Mouse (Mus musculus) Muller cell, postnatal 12 days (primary cell): ENCODE results near the gene Hsd17b2.
A peak's percentile ranks its signal among the peaks of the same experiment; 100 is the strongest.

ENCODE experiments used
- DNase-seq: peaks from one replicate; pipeline ENCODE4 v3.0.0-alpha.2; 2015; ENCODE audit errors: inconsistent ontology term

Hsd17b2 gene

DNA sequence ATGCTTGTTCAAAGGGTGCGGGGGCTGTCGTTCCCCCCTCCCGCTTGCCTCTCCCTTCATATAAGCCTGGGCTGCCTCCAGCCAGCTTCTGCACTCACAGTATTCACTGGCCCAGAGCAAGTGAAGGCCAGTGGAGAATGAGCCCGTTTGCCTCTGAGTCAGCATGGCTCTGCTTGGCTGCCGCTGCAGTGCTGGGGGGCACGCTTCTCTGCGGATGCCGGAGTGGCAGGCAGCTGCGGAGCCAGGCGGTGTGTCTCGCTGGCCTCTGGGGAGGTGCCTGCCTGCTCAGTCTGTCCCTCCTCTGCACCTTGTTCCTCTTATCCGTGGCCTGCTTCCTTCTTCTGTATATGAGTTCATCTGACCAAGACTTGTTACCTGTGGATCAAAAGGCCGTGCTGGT lies at the start of gene Hsd17b2:
Gene Hsd17b2 (plus strand): TSS at position 46 of the 400 bp plus-strand sequence.
- DNase-seq: peak; percentile 73

DNA sequence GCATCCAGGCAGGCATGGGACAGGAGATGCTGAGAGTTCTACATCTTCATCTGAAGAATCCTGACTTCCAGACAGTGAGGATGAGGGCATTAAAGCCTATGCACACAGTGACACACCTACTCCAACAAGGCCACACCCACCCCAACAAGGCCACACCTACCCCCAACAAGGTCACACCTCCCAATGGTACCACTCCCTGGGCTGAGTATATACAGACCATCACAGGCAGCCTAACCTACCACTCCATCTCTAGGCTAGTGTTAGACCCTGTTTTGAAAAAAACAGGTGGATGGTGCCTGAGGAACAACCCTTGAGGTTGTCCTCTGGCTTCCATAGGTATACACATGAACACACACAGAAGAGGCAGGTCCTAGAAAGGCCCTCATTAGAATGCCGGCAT lies 49.4 kb upstream of the Hsd17b2 start:
- DNase-seq: no peak

DNA sequence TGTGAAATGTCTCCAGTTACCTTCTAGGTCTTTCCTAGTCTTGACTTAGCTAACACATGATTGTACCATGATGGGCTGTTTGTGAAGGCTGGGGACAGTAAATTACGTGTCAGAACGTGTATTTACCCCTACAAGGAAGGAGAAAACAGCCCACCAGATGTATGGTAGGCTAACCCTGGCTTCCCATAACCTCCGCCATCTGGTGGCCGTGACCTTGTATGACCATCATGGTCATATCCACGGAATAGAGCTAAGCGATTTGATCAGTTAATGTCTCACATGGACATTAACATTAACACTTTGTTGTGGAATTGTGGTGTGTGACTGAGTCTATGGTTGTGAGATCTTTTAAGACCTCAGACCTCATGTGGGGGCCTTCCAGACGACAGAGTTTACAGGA lies 42.7 kb upstream of the Hsd17b2 start:
- no peak for DNase-seq

DNA sequence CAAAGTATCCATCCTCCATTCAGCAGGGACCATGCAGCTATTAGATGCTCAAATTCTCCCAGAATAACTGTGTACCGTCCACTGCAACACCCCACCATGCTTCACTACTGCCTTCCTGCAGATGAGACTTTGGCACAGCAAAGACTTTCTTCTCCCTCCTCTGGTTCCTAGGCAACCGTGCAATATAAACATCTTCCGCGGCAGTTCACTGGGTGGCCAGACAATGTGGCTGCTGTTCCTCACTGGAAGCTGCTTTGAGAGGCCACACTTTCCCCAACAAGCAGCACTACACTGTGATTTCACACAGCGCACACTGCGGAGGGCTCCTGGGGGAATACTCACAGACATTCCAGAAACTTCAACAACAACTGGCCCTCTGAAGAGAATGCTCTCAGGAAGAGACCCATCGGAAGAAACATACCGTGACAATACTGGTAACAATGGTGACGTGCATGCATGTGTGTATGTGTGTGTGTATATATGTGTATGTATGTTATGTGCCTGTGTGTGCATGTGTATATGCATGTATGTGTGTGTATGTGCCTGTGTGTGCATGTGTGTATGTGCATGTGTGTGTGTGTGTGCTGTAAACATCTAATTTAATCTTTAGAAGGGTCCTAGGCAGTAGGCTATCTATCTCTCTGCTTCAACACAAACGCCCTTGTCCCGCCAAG lies 41.2 kb upstream of the Hsd17b2 start:
- peak; percentile 58 for DNase-seq

DNA sequence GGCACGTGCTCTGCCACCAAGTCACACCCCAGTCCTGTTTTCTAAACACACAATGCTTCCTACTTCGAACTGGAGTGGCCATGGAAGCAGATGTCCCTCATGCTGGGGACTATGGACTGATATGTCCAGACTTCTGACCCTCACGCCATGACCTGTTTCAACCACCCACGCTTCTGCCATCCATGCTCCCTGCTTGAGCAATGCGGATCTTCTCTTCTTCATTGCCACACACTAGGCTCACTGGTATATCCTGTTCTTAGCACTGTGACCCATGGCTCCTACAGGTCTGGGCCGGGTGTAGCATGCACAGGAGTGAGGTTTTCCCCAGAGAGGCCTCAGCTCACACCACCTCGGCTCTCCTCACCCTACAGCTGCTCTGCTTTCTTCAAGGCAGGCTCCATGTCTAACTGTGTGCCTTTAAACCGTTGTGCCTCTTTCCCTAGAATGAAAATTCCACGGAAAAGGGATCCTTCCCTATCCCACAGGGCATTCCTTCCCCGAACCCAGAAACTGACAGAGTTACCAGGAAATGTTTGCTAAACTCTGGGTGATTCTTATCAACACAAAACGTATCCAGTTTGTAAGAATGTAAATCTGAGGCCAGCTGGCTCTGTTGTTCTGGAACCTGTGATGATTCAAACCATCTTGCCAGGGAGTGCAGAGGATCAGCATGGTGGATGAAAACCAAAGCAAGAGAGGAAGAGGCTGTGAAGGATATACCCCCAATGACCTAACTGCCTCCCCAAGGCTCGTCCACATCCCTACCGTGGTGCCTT lies 34.2 kb upstream of the Hsd17b2 start:
- no peak for DNase-seq

DNA sequence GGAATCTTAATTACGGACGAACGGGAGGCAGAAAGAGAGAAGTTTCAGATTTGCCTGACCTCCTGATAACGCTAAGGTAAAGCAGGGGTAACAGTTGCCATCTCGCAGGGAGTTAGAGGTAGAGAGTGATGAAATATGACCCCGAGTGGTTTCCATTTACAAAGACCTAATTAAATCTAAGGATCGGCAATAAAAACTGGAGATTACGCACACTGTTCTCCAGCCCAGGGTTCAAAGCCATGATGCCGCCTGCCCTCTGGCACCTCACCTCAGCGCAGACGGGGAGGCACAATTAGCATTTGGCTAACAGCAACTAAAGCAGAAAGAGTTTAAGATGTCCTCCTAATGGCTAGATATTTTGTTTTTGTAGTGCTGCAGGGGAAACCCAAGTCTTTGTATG lies 31.2 kb upstream of the Hsd17b2 start:
- no peak for DNase-seq

DNA sequence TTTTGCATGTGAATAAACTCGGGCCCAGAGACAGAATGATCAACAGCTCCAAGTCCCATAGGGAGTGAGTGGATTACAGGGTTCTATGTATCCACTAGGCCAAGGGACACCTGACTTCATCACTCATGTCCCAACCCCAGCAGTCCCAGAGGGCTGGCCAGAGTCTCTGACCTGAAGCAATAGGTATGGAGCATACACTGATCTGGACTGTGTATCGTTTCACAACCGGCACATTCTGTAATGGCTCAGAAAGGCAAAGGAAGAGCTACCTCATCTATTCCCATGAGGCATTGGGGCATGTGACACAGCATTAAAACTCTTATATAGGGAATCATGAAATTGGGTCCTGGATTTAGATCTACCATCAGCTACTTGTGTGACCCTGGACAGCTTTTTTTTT lies 29.1 kb upstream of the Hsd17b2 start:
- DNase-seq: no peak

DNA sequence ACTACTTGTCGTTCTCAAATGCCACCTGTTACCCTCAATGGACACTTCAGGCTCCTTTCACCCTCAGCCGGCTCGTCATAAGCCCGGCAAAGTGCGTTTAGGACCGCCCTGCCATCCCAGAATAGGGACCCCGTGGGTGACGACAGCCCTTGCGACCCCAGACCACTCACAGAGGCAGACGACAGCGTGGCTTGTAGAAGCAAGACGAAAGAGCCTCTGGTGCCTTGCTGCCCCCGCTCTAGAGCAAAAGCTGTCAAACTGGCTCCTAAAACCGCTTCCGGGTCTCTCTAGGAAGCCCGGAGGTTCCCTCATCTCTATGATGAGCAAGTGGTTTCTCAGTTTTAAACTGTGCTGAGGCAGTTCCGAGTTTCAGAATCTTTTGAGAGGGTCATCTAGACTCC lies 28.3 kb upstream of the Hsd17b2 start, which contains the start of gene Sdr42e1:
Gene Sdr42e1 (minus strand): TSS at position 260 of the 401 bp plus-strand sequence.
- peak; percentile 73 for DNase-seq

DNA sequence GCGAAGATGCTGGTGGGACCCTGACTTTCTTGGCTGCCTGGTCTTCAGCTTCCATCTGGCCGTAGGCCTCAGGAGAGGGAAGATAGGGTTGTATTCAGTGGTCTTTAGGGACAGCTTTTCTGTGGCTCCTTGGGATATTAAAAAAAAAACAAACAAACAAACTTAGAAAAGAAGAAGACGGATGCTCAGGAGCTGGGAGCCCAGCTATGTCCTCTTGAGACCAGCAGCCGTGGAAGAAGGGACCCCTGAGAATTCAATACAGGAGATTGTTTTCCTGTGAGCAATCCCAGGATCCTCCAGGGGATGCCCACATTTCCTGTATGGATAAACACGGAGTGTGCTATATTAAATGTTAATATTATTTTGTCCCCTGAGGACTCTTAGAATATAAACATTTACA lies 26.5 kb upstream of the Hsd17b2 start:
- no peak for DNase-seq

DNA sequence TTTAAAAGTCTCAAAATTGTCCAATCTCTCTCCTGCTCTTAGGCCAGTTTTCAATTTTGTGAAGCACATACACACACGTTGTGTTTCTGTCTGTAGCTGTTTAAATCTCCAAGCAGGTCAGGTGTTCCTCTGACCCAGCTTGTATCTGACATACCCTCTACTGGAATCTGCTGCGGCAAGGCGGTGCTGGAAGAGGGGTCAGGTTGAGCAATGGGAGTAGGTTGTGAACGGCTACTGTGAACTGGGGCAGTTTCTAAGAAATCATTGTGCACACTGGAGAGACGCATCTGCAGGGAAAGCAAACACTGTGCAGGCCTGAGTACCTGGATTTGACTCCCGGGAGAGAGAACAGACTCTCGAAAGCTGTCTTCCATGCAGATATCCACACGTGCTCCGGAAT lies 25.2 kb upstream of the Hsd17b2 start:
- peak; percentile 50 for DNase-seq

DNA sequence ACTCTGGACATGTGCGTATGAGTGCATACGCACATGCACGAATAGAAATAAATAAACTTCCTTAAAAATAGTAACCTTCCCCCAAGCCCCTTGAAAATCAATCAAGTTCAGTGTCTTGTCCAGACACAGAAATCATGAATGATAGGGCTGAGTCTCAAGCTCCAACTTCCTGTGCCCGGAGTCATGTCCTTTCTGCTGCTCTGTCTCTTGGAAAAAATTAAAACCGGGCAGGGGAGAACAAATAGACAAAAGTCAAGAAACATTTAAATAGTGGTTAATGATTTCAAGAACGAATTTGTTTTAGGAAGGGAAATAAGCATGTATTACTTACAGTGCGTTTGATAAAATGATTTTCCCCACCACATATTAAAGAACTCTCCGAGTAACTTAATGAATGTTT lies 24.7 kb upstream of the Hsd17b2 start:
- DNase-seq: no peak

DNA sequence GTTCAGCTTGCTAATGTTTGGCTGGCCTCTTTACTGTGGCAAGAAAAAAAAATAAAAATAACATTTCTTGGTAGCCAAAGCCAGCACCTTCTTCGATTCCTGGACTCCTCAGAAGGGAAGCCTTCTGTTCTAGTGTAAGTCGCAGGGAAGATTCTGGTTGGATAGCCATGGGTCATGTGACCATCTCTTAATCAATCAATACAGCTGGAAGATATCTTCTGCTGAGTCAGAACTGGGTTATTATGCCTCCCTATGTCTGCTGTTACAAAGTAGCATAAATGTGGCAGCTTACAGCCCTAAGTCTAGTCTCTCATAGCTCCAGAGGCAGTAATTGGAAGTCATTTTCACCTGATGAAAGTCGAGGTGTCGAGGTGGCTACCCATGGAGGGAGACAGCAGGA lies 23.1 kb upstream of the Hsd17b2 start:
- DNase-seq: no peak

DNA sequence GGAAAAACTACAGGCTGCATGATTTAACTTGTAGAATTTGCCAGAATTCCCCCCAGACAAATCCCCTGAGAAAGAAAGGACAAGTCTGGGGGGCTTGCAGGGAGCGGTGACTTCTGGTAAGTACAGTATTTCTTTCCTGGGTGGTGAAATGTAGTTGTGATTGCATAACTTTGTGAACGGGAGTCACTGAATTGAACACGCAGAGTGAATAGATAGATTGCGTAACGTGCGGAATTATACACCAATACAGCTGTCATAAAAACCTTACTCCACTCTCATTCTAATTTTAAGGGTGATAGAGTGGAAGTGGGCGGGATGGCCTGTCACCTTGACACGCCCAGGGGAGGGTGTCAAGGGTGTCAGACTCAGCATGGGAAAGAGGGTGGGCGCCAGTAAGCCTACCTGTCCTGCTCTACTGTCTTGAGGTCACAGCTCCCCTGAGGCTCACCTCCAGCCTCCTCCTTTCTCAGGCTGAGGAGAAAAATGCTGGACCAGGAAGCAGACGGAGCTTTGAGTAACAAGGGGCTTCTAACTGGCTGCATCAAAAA lies 17.7 kb upstream of the Hsd17b2 start:
- no peak for DNase-seq

DNA sequence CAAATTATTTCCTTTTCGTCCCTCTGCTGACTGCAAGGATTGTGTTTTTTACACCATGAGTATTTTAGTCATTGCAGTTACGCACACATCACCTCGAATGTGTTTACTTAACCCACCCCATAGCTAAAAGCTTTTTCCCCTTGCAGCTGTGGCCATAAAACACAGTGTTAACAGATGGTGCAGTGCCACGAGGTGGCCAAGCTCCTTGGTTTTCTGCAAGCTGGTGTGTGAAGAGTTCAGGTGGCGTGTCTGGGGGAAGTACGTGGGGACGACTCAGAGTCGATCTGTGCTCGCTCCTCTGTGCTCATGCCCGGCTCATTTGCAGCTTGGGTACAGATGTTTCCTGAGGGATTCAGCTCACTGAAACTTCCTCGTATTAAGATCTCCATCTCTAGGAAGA lies 17.2 kb upstream of the Hsd17b2 start:
- no peak for DNase-seq

DNA sequence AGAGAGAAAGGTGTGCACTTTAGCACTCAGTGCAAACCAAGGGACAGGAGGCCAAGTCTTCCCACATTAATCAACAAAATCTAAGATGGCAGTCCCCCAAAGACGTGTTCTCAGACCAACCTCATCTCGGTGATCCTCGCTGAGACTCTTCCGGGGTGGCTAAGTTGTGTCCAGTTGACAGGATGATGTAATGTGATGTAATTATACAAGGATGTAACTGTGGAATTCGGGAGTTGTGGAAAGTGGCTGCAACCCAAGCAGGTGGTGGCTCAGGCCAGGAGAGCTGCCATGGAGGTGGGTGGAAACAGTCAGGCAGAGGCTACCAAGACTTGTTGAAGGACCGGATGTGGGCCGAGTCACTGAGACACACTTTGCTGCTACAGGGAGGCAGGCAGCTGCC lies 13.8 kb upstream of the Hsd17b2 start:
- DNase-seq: no peak

DNA sequence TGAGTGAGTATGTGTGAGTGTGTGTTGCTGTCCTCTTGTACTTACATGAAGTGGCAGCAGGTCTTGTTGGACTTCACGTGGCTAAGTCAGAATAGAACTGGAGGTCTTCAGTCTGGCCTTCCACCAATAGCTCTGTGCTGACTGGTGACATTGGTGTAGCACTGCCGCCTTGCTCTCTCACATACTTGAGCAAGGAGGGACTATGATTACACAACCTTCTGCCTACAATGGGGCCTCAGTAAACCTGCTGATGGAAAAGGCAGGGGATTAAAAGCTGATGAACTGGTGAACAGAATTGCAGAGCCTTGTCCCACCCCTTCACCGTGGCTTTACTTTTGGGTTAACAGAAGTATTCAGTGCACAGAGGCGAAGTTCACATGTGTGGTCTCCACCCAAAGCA lies 9.6 kb upstream of the Hsd17b2 start:
- no peak for DNase-seq

DNA sequence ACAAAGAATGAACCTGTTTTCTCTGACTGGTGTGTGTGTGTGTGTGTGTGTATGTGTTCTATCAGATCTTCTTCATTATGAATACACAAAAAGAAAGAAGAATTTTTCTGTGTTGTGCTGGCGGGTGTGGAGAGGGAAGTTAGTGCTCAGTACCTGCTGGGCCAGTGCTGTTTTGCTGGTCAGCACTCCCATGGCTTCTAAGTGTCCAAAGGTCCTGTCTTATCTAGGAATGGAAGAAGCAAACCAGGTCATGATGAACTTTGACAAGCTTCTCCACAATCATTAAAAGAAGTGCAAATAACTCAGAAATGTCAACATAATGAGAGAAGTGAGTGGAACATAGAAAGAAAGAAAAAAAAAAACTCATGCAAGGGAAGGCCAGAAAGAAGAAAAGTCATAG lies 6.1 kb upstream of the Hsd17b2 start:
- no peak for DNase-seq

DNA sequence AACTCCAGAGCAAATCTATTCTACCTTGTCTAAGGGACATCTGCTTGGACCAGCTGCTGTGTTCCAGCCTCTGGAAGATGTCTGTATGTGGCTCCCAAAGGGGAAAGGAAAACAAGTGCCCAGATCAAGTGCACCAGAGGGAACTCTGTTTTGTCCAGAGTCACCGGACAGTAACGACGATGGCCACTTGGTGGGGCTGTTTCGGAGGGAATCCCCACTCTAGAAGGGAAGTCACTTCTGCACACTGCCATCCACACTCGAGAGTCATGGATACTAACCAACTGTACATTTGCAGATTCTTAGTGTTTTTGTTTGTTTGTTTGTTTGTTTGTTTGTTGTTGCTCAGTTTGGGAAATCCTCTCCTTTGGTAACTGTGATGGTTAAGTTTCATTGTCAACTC lies 4.5 kb upstream of the Hsd17b2 start:
- no peak for DNase-seq

DNA sequence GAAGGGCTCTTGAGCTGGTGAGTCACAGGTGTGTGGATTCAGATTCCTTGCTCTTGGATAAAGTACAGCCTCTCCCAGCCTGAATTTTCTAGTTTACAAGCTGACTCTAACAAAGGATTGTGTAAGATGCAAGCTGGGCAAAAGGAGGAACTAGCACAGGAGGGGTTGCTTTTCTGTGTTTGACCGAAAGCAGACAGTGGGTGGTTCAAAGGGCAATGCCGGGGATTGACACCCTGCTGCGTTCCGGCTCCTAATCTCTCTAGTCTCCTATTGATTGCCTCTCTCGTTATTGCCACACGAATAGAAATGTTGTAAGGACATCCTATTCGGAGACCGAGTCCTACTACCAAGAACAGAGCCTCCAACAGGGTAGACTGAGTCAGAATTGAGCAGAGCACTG lies 1.0 kb upstream of the Hsd17b2 start:
- DNase-seq: no peak

DNA sequence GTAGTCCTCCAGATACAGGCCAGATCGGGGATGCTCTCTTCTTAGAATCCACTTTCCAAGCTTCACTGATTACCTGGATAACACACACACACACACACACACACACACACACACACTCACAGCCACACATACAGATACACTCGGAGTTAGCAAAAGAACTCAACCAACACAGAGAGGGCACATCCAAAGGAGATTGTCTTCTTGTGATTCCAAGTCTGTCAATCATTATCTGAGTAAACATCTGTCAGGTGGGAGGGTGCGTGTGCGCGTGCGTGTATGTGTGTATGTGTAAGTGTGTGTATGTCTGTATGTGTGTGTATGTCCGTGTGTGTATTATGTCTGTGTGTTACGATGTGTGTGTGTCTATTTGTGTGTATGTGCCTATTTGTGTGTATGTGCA lies 458 bp upstream of the Hsd17b2 start:
- DNase-seq: no peak

DNA sequence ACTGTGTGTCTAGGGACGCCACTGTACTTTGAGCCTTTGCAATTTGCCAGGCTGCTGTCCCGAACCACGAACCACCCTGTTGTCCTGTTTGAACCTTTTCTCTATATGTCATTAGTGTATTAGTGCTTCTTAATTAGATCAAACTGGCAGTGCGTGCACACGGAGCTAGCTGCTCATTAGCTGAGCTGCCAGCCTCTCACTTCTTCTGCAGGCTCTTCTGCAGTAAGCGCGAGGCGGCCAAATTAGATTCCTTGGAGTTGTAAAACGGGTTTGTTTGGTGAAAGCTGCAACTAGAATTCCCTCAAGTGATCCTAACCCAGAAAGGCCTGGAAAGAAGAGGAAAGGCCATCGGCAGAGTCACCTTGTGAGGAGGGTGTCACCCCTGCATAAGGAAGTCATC lies 997 bp downstream of the Hsd17b2 start:
- peak; percentile 41 for DNase-seq

DNA sequence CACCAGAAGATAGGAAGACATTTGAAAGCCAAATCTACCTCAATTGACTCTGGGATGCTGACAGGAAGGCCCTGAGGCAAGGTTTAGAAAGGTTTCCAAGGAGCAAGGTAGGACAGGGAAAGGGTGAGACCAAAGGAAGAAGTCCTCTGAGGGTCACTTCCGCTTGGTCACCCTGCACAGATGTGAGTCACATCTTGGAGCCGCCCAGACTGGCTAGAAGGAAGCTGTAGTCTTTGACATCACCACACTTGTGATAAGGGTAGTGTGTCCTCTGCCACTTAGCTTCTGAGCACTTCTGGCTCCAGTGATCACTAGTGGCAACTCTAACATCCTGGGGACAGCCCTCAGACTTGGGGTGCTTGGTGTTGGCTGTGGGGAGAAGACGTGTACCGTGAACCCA lies 4.4 kb downstream of the Hsd17b2 start:
- no peak for DNase-seq

DNA sequence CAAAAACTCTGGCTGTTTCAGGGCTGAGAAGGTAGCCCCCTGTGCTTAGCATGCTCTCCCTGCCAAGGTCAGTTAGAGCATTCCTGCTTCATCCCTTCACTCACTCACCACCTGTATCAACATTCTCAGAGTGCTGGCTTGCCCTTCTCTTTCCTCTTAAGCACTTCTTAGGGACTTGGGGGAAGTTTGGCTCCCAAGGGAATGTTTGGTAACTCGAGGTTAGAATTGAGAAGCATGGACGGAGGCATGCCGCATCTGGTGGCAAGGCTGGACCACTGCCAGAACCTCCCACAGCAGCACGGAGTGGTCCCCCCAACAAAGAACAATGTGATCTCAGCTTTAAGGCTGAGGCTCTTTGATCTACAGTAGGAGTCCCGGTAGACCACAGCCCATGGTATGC lies 10.5 kb downstream of the Hsd17b2 start:
- DNase-seq: no peak
